Mouse (Mus musculus) liver, embryonic 14.5 days (tissue): Measurements from ENCODE around the gene Spsb4.

Source experiments
- CTCF ChIP-seq: IDR thresholded peaks from 2 replicates; pipeline ENCODE4 v1.5.1; 2016; ENCODE audit warnings: antibody characterized with exemption, low read depth, control low read depth
- EP300 ChIP-seq: IDR thresholded peaks from 2 replicates; pipeline ENCODE4 v1.6.1; 2016; ENCODE audit warnings: antibody characterized with exemption, low read depth

DNA sequence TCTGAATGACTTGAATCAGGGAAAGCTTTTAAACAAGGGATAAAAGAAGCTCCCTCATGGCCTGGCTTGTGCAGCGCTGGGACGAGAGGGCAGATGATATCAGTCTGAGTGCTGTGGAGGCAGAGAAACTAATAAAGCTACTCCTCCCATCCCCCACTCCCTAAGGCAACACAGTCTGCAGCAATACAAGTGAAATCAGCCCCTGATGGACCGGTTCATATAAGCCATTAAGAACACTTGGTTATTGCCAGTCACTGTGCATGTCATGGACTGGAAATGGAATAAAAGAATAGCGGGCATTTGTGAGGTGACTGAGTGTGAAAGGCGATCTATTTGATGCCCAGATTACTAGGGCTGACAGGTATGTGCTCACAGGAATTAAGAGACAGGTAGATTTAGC is 79.8 kb downstream of the Spsb4 start:
- TF ChIP-seq EP300 (no peak), CTCF (no peak)
